Comparison of ENCODE assay signal across 8 mouse cellular contexts in genomic region chr10:94958311-94958710, GRCm38 (mm10). TPM values are rescaled to one million over a fixed set of nuclear protein-coding genes. Genes with fewer than 3 reads are reported as not detected.
A peak's percentile ranks its signal among the peaks of the same experiment; 100 is the strongest.
DNase-seq lines count a peak whose midpoint lies in the region; ATAC-seq and TF ChIP-seq lines count a peak whose summit lies in the region.

No protein-coding gene starts in this region.

- ATAC-seq in neural tube, embryonic 15.5 days (ENCODE audit: low FRiP score): no peak
- ATAC-seq in limb, embryonic 14.5 days (ENCODE audit: low FRiP score, low read depth): no peak; the same call in 1 of the 2 replicates
- peak; percentile 60 for ATAC-seq in neural tube, embryonic 14.5 days (ENCODE audit: low read depth)

- H3K4me2 ChIP-seq in neural tube, embryonic 15.5 days: no peak overlapping the region
- H3K4me2 ChIP-seq in limb, embryonic 14.5 days (replicated peaks; ENCODE audit: low read depth, low read length, severe bottlenecking): no peak overlapping the region
- no peak overlapping the region for H3K4me2 ChIP-seq in neural tube, embryonic 14.5 days (ENCODE audit: low read depth, low read length)

- no peaks in the 10 kb centered on the region for H3K27me3 ChIP-seq in neural tube, embryonic 15.5 days (replicated peaks)
- H3K27me3 ChIP-seq in heart, embryonic 10.5 days (ENCODE audit: insufficient read depth, poor library complexity, severe bottlenecking): no peaks in the 10 kb centered on the region; the same call in 1 of the 2 replicates
- no peaks in the 10 kb centered on the region for H3K27me3 ChIP-seq in limb, embryonic 14.5 days (ENCODE audit: control insufficient read depth, insufficient read depth, low read length)
- no peaks in the 10 kb centered on the region for H3K27me3 ChIP-seq in neural tube, embryonic 14.5 days (ENCODE audit: control insufficient read depth, insufficient read depth, low read length)

- H3K27ac ChIP-seq in neural tube, embryonic 15.5 days (replicated peaks): no peak overlapping the region
- H3K27ac ChIP-seq in heart, embryonic 10.5 days: no peak overlapping the region
- no peak overlapping the region for H3K27ac ChIP-seq in limb, embryonic 14.5 days (replicated peaks; ENCODE audit: low read depth, low read length)
- no peak overlapping the region for H3K27ac ChIP-seq in neural tube, embryonic 14.5 days (ENCODE audit: low read depth, low read length)

- H3K4me3 ChIP-seq in neural tube, embryonic 15.5 days (replicated peaks): no peak overlapping the region
- no peak overlapping the region for H3K4me3 ChIP-seq in heart, embryonic 10.5 days
- no peak overlapping the region for H3K4me3 ChIP-seq in limb, embryonic 14.5 days (replicated peaks; ENCODE audit: low read length)
- no peak overlapping the region for H3K4me3 ChIP-seq in neural tube, embryonic 14.5 days (ENCODE audit: low read depth, low read length)

- H3K36me3 ChIP-seq in neural tube, embryonic 15.5 days: no peaks in the 10 kb centered on the region
- no peaks in the 10 kb centered on the region for H3K36me3 ChIP-seq in heart, embryonic 10.5 days
- no peaks in the 10 kb centered on the region for H3K36me3 ChIP-seq in limb, embryonic 14.5 days (ENCODE audit: control insufficient read depth, insufficient read depth, low read length)
- H3K36me3 ChIP-seq in neural tube, embryonic 14.5 days (ENCODE audit: control insufficient read depth, insufficient read depth, low read length): no peaks in the 10 kb centered on the region

- WGBS in neural tube, embryonic 15.5 days: 10% methylated on average over 7 of the region's 7 CpGs
- 9% methylated on average over 7 of the region's 7 CpGs for WGBS in heart, embryonic 10.5 days
- WGBS in limb, embryonic 14.5 days: 9% methylated on average over 7 of the region's 7 CpGs
- 9% methylated on average over 7 of the region's 7 CpGs for WGBS in neural tube, embryonic 14.5 days

- DNase-seq in neural tube, embryonic 10.5 days (ENCODE audit: extremely low spot score, low spot score): peak; percentile 52
- peak; percentile 78 for DNase-seq in R1 (ENCODE audit: low read depth, low spot score)
- peak; percentile 35 for DNase-seq in cerebellum, adult 9-11 months
- peak; percentile 78 for DNase-seq in heart, embryonic 10.5 days (ENCODE audit: low spot score)
- DNase-seq in limb, embryonic 14.5 days (ENCODE audit: low spot score): peak; percentile 36
- no peak for DNase-seq in frontal cortex, postnatal 36 days (ENCODE audit: low spot score in 2 of 2)

- no peak for TF ChIP-seq POLR2A in limb, embryonic 14.5 days (IDR thresholded peaks at IDR 0.05; ENCODE audit: borderline replicate concordance, extremely low read depth, insufficient read depth, insufficient read length)

- H3K9ac ChIP-seq in neural tube, embryonic 15.5 days (replicated peaks): no peak overlapping the region
- no peak overlapping the region for H3K9ac ChIP-seq in limb, embryonic 14.5 days (ENCODE audit: low read depth, low read length, severe bottlenecking)
- H3K9ac ChIP-seq in neural tube, embryonic 14.5 days (replicated peaks; ENCODE audit: low read depth, low read length): no peak overlapping the region

- no peaks in the 10 kb centered on the region for H3K9me3 ChIP-seq in neural tube, embryonic 15.5 days (replicated peaks)
- no peaks in the 10 kb centered on the region for H3K9me3 ChIP-seq in heart, embryonic 10.5 days
- H3K9me3 ChIP-seq in limb, embryonic 14.5 days (ENCODE audit: control insufficient read depth, low read length): no peaks in the 10 kb centered on the region
- no peaks in the 10 kb centered on the region for H3K9me3 ChIP-seq in neural tube, embryonic 14.5 days (ENCODE audit: control insufficient read depth, low read length)

- H3K4me1 ChIP-seq in neural tube, embryonic 15.5 days: no peaks in the 10 kb centered on the region
- H3K4me1 ChIP-seq in heart, embryonic 10.5 days: no peaks in the 10 kb centered on the region
- H3K4me1 ChIP-seq in limb, embryonic 14.5 days (ENCODE audit: control insufficient read depth, insufficient read depth, low read length): no peaks in the 10 kb centered on the region
- no peaks in the 10 kb centered on the region for H3K4me1 ChIP-seq in neural tube, embryonic 14.5 days (ENCODE audit: control insufficient read depth, insufficient read depth, low read length)

RNA-seq across cellular contexts. Expression of gene Plxnc1, which starts 13.7 kb away (rescaled TPM):
- polyA plus RNA-seq in neural tube, embryonic 15.5 days (2015; fragmentation: Nextera tagmentation; extraction: Ambion mirVana): 7.6 and 9.8 TPM in 2 replicates
- 2.2 and 3.4 TPM in 2 replicates for polyA plus RNA-seq in heart, embryonic 10.5 days (2016; fragmentation: Nextera tagmentation; extraction: Ambion mirVana)
- polyA plus RNA-seq in limb, embryonic 14.5 days (2012; rRNA removed): 4.2 and 4.7 TPM in 2 replicates
- 3.0 and 3.6 TPM in 2 replicates for polyA plus RNA-seq in limb, embryonic 14.5 days (2014; fragmentation: Nextera tagmentation; extraction: Ambion mirVana)
- polyA plus RNA-seq in neural tube, embryonic 14.5 days (2014; fragmentation: Nextera tagmentation; extraction: Ambion mirVana): 13.3 and 15.7 TPM in 2 replicates

Comparison
In these comparisons a context has a peak if more than half of its experiments do, and no peak if none do; other contexts are left out.
1. DNase-seq: peak in neural tube, embryonic 10.5 days (single experiment), R1 (single experiment), cerebellum, adult 9-11 months (single experiment), heart, embryonic 10.5 days (single experiment) and limb, embryonic 14.5 days (single experiment); none in frontal cortex, postnatal 36 days (0 of 2).